Mouse (Mus musculus) cerebellum, adult (tissue): Measurements from ENCODE around the gene Scai.
A peak's percentile ranks its signal among the peaks of the same experiment; 100 is the strongest.
"Not testable (repeated sequence)": the region's sequence is repeated elsewhere in the genome, so short reads cannot be mapped to it uniquely, and the experiment has no call there.

ENCODE experiments used
- ATAC-seq: cut with Nextera tagmentation; 2 replicates; pipeline ENCODE4 v1.9.2; 2017; ENCODE audit warnings: mild to moderate bottlenecking, moderate library complexity, mixed read lengths; ENCODE audit not compliant: insufficient number of reproducible peaks, low FRiP score, low TSS enrichment

The Scai gene

DNA sequence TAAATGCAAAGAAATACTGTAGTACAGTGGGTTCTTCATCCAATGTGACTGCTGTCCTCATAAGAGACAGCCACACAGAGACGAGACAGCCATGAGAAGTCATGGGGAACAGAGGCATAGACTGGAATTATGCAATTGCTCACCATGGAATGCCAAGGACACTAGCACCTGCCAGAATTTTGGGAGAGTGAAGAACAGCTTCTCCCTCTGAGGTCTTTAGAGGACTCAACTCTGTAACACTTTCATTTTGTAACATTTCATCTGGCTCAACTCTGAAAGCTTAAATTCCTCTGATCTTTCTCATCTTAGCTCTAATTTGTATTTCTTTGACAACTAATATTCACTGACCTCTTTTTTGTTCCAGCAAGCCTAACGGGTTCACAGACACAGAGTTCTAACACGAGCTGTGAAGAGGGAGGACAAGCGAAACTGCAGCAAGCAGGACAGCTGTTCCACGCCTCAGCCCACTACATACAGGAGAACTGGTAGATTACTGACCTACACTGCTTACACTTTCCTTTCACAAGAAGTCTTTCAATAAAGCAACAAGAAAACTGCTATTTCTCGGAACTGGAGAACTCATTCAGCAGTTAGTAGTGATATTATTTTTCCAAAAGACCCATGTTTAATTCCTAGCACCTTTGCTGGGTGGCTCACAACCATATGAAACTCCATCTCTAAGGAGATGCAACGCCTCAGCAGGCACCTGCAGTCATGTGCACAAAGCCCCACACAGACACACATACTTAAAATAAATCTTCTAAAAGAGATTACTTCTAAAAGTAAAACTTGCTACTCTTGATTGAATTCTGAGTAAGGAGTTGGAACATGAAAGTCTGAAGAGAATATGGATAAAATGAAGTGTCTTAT is 49.7 kb downstream of the Scai start:
- ATAC-seq, result peak; percentile 78

DNA sequence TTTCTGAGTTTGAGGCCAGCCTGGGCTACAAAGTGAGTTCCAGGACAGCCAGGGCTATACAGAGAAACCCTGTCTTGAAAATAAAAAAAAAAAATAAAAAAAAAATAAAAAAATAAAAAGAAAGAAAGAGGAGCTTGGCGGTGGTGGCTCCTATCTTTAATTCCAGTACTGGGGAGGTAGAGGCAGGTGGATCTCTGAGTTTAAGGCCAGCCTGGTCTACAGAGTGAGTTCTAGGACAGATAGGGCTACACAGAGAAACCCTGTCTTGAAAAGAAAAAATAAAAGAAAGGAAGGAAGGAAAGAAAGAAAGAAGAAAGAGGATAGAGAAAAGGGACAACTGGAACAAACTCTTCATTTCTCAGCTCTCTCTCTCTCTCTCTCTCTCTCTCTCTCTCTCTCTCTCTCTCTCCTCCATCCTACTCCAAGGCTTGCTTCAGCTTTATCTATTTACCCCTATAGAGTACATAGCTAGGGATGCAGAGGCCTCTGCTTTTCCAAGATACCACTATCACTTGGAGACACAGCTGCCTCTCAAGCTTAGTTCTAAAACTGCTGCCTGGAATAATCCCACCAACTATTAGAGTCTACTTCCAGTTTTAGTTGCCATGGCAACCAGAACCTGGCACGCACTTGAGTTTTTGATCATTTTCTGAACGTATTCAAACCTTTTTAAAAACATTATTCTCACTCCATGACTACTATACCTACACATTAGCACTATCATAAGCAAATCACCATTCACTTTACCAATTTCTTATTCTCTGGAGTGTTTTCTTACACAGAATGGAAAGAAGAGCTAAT is 60.8 kb downstream of the Scai start:
- no peak for ATAC-seq

DNA sequence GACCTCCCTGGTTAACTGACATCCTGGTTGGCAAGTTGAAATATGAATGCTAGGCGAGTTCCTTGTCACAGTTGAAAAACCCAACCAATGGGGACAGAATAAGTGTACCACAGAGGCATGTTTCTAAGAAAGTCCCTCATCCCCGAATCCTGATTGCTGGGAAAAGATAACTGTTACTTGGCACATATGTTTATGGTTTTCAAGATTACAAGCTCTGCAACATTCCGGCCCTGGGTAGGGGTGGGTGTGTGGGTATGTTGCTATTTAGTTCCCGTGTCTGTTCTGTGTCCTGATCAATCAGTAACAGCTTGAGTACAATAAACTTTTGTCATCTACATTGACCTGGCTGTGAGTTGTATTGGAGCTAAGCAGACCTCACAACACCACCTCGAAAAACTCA is 66.4 kb downstream of the Scai start:
- no peak for ATAC-seq

DNA sequence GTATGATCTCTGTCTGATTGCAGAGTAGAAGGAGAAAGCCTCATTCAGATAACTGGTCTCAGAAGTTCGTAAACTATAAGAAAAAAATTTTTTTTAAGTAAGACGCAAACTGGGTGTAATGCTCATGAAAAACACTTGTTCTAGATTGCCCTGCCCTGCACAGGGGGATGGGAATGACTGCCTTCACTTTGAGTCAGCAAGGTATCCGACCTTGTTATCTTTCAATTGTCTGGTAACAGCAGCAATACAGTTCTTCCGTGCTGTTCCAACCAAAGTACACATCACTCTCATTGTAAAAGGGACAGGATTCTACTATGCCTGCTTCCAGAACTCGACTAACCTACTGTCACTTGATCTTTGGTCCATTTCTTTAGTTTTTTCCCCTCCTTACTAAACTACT is 69.4 kb downstream of the Scai start:
- ATAC-seq, result no peak

DNA sequence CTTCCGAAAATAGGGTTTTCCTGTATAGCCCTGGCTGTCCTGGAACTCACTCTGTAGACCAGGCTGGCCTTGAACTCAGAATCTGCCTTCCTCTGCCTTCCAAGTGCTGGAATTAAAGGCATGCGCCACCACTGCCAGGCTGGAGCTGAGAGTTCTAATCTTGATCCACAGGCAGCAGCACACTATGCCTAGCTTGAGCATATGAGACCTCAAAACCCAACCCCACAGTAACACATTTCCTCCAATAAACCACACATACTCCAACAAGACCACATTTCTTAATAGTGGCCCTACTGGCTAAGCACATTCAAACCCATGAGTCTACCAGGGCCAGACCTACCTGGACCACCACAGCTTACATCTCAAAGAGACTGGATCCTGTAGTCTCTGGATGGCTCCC is 74.0 kb downstream of the Scai start:
- no peak for ATAC-seq

DNA sequence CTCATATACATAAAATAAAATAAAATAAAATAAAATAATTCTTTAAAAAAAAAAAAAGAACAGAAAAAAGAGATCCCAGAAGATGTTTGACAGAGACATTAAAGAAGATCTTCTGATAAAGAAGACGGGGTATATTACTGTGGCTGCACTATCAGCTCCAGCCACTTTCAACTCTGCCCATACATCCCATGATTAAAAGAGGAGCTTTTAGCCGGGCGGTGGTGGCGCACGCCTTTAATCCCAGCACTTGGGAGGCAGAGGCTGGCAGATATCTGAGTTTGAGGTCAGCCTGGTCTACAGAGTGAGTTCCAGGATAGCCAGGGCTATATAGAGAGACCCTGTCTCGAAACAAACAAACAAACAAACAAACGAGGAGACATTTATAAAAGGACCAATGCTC is 76.4 kb downstream of the Scai start:
- ATAC-seq, result no peak

DNA sequence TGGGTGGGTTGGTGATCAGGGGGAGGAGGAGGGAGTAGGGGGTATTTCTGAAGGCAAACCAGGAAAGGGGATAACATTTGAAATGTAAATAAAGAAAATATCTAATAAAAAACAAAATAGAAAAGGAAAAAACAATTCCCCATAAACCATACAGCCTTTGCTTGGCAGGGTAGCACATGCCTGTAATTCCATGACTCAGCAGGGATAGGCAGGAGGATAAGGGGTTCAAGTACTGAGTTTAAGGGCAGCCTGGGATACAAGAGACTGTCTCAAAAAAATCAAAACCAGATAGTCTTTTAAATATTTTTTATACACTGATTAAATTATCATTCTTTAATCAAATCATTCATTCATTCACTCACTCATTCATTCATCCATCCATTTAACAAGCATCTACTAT is 80.0 kb downstream of the Scai start:
- ATAC-seq, result no peak

DNA sequence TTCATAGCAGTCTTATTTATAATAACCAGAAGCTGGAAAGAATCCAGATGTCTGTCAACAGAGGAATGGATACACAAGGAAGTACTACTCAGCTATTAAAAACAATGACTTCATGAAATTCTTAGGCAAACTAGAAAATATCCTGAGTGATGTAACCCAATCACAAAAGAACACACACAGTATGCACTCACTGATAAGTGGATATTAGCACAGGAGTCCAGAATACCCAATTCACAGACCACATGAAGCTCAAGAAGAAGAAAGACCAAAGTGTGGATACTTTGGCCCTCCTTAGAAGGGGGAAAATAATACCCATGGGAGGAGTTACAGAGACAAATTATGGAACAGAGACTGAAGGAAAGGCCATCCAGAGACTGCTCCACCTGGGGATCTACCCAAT is 80.8 kb downstream of the Scai start:
- not testable (repeated sequence) for ATAC-seq

DNA sequence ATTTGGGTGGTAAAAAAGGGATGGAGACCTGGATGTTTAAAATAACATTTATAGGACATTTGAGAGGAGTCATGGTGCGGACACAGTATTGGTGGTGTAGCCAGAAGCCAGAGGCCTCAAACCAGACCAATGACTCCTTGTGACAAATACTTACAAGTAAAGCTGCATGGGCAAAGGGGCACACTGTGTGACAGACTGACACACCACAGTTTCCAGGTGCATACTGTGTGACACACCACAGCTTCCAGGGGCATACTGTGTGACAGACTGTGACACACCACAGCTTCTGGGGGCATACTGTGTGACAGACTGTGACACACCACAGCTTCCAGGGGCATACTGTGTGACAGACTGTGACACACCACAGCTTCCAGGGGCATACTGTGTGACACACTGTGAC is 90.6 kb downstream of the Scai start:
- ATAC-seq, result not testable (repeated sequence)

DNA sequence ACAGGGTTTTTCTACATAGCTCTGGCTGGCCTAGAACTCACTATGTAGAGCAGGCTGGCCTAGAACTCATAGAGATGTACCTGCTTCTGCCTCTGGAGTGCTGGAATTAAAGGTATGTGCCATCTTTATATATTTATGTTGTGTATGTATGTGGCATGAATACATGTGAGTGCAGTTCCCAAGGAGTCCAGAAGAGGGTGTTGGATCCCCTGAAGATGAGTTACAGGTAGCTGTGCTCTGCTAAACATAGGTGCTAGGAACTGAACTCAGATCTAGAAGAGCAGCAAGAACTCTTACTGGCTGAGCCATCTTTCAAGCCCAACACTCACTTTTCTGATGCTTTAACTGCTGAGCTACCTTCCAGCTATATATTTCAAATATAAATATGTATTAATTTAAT is 92.5 kb downstream of the Scai start:
- ATAC-seq, result no peak

DNA sequence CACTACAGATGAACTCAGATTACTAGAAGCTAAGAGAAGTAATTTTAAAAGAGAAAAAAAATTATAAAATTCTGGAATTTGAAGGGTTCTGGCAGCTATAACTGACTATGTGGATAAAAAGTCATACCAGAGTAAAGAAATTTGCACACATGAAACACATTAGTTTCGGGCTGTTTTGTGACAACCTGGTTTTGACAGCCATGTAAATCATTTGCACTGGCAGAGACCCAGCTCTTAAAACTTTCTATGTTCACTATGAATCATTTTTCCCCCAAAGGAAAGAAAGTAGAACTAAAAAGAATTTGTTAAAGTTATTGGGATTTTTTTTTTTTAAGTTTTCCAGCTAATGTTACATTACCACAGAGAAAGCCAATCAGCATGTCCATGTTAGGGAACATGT is 98.6 kb downstream of the Scai start:
- ATAC-seq, result no peak

DNA sequence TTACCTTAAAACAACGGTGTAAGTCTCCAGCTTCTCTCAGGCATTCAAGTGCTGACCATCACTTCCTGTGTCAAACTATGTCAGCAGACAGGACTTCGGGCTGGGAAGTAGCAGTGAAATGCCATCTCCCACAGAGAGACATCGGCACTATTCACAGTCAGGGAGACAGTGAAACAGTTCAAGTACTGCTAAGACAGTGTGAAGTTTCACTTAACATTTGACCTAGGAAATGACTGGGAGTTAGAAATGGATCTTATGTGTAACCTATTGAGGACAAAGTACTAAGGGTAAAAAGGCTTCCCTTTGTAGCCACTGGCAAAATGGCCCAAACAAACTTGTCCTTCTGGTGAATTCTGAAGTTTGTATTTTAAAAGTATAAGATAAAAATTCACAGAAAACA is 107.8 kb downstream of the Scai start:
- ATAC-seq, result no peak

DNA sequence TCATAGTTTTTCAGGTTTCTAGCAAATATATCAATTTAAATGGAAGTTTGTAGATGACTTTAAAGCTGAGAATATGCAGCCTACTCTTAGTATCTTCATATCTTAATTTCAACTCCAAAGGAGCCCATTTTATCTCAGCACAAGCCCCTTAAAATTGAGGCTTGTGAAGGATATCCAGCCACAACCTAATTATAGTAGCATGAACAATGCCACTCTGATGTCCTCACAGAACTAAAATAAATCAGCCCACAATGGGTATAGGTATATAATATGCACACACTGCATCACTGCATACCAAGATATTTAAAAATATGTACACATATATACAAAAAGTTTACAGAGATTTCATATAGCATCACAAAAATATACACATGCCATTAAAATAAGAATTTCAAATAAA is 119.9 kb downstream of the Scai start:
- ATAC-seq, result no peak

DNA sequence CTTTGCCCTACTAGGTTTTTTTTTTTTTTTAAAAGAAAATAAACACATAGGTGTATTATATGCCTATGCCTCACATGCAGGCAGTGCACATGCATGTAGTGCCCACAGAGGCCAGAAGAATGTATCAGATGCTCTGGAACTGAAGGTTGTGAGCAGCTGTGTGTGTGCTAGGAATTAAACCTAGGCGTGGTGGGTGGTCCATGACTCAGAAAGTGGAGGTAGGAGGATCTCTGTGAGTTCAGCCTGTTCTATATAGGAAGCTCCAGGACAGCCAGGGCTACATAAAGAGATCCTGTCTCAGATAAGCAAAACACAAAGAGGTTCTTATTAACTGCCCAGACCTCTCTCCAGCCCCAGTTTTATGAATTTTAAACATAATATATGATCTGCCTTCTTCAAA is 121.4 kb downstream of the Scai start:
- ATAC-seq, result no peak

DNA sequence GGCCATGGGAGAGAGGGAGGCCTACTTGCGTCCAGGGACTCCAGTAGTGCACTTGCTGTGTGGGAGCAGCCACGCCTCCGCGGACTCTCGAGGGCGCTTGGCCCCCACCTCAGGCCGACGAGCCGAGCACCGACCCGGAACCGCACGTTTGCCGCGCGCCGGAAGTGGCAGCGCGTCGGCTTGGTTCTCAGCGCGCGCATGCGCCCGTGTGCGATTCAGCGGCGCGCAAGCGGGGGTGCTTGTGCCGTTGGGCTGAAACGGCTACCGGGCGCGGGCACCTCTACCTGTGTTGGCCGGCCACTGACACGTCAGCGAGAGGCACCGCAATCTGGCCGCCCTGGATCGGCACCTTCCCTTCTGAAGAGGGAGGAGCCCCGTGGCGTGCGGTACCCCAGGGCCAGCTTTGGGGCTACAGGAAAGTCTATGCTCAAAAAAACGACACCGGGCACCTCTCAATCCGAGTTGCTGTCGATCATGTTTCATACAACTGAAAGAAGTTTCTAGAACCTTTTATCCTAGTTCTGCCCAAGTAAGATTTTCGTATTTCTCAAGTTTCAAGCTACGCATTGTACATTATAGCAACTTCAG is 125.0 kb downstream of the Scai start, which contains the start of gene Golga1:
Gene Golga1 (minus strand): TSS at position 142 of the 588 bp plus-strand sequence.
- ATAC-seq, result peak; percentile 99

DNA sequence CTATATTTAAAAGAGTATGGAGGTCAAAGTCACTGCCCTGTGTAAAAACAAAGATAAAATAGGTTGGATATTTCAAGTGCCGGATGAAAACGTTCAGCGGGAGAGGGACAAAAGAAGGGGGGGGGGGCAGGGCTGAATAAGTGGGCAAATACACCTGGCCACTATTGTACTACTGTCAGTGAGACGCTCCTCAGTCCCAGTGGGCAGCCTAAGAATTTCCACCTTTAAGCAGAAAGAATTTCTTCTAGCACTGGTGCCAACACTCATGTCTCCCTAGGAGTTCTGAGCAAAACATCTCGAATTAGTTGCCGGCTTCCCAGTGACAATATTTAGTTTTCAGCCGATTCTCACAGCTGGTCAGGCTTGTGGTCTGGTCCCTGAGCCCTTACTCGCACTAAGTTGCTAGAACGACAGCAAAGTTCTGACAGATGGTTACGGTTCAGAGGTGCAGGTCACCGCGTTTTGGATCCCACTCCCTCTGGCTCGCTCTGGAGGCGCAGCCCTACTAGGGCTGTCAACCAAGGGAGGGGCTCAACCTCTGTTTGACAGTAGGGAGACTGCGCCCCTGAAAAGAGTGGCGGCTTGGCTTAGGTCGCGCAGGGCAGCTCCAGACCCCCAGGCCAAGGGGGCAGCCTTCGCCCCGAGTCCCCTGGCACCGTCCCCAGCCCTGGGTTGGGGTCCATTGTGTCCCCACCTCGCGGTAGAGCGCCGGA is 125.7 kb downstream of the Scai start:
- ATAC-seq, result peak; percentile 66; the same call in 1 of the 2 replicates

DNA sequence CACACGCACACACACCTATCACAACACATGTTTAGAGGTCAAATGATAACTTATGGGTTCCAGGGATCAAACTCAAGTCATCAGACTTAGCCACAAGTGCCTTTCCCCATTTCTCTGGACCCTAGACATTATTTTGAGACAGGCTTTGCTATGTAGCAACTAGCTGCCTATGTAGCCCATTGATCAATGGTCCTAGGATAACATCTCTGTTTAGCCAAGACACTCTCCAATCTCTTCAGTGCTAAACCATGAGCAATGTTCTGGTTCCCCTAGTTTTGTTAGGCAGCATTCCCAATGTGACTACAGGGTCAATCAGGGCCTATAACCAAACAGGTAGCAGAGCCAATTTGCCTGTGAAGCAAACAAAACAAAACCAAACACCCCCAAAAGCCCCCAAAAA is 142.0 kb downstream of the Scai start:
- ATAC-seq, result no peak

DNA sequence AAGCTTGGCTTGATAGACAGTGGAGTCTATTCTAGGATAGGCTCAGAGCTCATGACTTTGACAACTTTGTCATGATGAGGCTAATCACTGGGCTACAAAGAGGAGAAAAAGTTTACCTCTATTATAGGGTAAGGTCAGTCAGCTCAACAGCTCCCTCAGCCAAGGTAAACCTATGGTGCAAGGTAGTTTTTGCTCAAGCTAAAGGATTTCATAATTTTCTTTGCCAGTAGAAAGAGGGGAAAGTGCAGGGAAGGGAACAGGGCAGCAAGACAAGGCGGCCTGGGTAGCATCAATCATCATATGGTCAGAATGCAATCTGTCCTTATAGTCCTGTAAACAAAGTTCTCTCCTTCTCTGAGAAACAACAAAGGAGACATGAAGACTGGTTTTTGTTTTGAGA is 150.3 kb downstream of the Scai start:
- no peak for ATAC-seq

DNA sequence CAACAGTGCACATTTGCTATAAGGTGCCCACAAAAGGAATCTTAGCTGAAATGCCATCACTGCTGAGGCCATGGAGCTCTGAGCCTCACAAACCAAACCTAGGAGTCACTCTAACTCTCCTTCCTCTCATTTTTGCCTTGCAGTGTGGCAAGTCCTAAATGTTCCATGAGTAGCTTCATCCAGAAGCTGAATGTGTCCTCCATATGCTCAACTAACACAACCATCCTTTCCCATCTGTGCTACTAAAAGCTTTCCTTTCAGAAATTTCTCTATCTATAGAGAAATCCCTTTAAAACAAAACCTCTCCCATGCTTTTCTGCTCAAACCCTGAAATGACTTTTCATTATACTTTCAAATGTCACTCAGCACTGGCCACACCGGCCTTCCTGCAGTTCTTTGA is 158.9 kb downstream of the Scai start:
- no peak for ATAC-seq

DNA sequence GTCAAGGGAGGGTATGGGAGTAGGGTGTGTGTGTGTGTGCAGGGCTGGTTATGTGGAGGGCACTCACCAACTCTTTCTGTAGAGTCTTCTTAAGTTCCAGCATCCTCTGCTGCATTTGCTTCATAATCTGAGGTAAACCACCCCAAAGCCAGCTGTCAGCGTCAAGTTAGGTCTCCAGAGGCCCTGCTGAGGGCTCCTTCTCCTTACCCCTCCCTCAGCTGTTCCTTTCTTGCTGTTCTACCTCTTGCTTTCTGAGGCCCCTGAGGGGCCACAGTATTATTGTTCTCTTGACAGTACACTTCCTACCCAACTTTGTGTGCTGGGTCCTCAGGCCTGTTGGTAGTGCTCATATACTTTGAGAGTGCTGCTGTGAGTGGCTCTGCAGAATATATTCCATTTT is 170.5 kb downstream of the Scai start:
- no peak for ATAC-seq

DNA sequence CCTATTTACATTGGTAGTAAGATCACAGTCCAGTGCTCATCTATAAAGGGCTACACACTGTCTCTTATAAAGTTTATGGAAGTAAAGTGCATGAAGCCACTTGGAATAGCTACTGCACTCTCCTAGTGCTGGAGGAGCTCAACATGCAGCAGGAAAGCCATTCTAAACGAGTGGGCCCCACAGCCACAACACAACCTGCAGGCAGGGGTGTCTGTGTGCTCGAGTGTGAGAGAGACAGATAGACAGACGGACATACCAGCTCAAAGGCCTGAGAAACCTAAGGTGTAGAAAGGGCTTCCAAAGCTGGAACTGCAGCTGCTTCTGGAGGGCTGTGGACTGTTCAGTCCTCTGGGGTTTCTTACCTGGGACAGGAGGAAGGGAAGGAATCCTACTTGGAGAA is 174.0 kb downstream of the Scai start:
- no peak for ATAC-seq
